Mouse (Mus musculus) lung, postnatal 36 days (tissue): ENCODE results near the gene Mpzl3.

ENCODE experiments used
- DNase-seq: peaks from one replicate; pipeline ENCODE4 v3.0.0; 2022; ENCODE audit warnings: mixed read lengths

Mpzl3 gene

DNA sequence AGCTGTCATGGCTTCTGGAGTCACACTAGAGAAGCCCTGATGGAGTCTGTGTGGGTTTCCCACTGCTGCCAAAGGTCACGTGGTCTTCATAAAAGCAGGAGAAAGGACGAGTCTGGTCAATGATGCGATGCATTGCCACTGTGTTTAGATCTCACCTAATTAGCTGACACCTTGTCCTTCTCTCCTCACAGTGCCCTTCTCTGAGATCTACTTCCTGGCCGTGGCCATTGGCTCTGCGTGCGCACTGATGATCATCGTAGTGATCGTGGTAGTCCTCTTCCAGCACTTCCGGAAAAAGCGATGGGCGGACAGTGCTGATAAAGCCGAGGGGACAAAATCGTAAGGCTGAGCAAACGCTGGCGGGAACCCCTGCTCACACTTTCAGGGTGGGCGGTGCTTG is 8.0 kb upstream of the Mpzl3 start:
- no peak for DNase-seq

DNA sequence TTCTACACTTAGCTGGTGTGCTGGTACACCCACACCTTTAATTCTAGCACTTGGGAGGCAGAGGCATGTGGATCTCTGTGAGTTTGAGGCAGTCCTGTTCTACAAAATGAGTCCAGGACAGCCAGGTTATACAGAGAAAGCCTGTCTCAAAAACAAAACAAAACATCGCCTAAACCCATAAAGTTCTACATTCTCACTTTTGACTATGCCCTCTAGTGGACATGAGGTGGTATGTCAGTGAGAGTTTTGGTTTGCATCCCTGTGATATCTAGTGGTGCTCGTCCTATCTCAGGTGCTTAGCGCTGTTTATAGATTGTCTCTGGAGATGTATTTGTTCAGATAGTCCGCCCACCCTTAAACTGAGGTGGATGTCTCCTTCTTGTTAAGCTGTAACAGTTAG is 6.5 kb upstream of the Mpzl3 start:
- DNase-seq = peak; percentile 58

DNA sequence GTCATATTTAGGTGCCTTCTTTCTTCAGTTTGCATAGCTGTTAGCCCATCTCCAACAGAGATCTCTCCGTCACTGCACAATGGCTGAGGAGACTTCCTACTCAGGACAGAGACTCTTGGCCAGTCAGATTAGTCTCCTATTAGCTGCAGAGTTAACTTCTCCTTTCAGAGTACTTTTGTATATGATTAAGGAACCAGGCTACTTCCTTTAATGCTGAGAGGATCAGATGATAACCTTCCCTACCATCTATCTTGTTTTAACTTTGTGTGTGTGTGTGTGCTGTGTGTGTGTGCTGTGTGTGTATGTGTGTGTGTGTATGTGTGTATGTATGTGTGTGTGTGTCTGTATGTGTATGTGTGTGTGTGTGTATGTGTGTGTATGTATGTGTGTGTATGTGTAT is 5.3 kb upstream of the Mpzl3 start:
- DNase-seq = no peak

DNA sequence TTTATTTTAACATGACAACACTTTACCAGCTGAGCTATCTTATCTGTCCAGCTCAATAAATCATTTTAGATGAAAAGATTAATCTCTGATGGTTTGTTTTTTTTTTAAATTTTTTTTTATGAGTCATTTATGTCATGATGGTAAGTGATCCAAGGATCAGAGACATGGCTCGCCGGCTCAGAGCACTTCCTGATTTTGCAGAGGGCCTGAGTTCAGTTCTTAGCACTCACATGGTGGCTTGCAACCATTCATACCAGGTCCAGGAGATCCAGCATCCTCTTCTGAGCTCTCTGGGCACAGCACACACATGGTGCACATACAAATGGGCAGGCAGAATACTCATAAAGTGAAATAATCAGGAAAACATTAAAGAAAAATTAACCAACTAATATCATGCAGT is 4.7 kb upstream of the Mpzl3 start:
- DNase-seq = no peak

DNA sequence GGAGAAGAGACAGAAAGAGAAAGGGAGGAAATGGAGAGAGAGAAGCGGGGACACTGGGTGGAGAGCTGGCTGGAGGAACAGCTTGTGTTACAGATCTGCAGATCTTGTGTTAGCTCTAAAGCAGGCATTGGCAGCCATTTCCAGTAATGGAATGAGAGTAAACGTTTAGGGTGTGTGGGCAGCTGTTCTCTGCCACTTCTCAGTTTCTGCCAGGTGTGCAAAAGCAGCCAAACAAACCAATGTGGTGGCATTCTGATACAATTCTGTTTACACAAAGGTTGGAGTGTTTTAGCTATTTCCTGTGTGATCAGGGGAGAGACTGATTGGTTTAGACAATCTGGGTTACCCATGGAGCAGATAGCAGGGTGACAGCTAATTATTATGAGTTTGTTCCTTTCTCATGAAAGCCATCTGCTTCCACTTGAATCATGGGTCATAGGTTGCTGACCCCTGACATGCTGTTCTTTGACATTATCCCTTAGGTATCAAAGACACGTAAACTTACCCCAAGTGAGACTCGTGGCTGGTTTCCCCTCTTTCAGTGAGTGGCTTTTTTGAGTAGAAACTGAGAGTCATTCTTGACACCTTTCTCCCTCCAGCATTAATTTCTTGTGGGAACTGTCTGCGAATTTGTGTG is 3.4 kb downstream of the Mpzl3 start:
- peak; percentile 22 for DNase-seq

GRCm38 (mm10) chr9:45060151-45060550 is 5.2 kb downstream of the Mpzl3 start:
- no peak for DNase-seq

GRCm38 (mm10) chr9:45062677-45063076 is 7.7 kb downstream of the Mpzl3 start:
- no peak for DNase-seq

DNA sequence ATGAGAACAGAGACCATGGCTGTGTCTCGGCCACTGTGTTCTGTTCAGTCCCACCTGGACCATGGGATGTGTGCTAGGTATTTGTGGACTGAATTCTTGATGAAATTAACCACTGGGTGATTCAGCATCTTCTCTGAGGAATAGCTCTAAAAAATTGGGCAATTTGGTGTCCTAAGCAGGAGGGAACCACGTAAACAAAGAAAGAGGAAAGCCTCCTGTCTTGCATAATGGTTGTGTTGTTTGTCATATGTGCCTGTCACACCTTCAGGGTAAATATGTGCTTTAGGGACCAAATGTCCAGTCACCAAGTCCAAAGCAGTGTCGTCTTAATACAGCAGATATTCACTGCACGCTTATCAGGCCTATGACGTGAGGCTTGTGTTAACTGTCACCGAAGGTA is 9.4 kb downstream of the Mpzl3 start:
- DNase-seq = no peak

DNA sequence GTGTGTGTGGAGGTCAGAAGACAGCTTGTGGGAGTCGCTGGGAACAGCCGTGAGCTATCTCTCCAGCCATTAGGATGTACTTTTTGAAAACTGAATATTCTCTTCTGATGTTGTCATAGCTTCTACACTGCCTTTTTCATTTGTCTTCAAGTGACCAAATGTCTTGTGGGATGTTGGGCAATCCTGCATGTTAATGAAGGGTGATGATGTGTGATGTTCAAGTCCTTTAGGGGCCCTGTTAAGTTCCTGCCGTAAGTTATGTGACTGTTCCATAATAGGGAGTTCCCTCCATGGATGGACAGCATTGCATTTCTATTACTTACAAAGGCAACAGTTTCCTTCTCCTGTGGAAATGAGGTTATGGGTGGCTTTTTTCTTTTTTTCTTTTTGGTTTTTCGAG is 11.7 kb downstream of the Mpzl3 start:
- DNase-seq = no peak

DNA sequence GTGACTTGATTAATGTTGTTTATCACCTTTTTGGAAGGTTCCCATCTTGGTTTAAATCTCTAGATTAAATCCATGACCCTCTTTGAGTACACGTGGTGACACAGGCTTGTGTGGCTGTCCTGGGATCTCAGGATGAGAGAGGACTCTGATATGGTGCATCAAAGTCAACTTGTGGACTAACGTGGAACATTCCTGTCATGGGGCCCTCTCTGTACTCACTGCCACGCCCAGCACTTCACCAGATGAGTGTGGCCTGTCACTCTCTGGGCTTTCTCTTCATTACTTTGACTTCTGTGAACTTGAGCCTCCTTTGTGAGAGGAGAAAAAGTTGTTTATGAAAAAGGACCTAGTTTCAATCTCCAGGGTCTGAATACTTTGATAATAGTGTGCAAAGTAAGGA is 16.8 kb downstream of the Mpzl3 start:
- no peak for DNase-seq

GRCm38 (mm10) chr9:45077859-45078258 is 22.9 kb downstream of the Mpzl3 start:
- no peak for DNase-seq

DNA sequence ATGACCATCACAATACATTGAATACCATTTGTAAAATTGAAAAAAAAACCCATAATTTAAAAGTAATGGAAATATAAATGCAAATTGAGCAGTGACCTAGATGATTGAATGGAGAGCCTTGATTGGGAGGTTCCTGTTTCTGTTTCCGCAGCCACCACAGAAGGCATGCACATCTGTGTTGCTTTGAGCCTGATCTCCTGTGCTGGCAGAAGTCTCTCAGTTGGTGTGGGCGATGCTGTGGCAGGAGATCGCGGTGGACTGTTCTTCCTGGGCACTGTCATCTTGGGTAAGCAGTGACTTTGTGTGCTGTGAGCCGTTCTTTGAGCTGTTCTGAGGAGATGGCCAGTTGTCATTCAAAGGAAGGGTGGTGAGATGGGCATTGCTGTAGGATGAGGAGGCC is 24.0 kb downstream of the Mpzl3 start, which contains the start of gene Jaml:
Gene Jaml (plus strand): TSS at position 173 of the 400 bp plus-strand sequence.
- DNase-seq = peak; percentile 23

DNA sequence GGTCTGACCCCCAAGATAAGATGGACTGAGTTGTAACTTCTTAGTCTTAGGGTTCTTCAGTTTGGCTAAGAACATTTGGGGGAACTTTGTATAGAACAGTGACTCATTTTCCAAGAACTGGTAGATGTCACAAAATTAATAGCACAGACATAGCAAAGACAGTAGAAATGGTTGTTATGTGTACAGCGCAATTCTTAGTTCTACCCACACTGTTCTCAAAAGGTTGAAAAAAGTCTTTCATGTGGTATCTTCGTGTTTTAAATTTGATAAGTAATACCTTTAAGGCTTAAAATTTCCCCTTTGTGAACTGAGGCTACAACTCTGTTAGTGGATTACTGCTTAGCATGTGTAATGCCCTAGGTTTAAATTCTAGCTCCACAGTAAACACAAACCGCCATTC is 28.1 kb downstream of the Mpzl3 start:
- DNase-seq = no peak

GRCm38 (mm10) chr9:45084556-45084955 is 29.6 kb downstream of the Mpzl3 start:
- DNase-seq = peak; percentile 11

DNA sequence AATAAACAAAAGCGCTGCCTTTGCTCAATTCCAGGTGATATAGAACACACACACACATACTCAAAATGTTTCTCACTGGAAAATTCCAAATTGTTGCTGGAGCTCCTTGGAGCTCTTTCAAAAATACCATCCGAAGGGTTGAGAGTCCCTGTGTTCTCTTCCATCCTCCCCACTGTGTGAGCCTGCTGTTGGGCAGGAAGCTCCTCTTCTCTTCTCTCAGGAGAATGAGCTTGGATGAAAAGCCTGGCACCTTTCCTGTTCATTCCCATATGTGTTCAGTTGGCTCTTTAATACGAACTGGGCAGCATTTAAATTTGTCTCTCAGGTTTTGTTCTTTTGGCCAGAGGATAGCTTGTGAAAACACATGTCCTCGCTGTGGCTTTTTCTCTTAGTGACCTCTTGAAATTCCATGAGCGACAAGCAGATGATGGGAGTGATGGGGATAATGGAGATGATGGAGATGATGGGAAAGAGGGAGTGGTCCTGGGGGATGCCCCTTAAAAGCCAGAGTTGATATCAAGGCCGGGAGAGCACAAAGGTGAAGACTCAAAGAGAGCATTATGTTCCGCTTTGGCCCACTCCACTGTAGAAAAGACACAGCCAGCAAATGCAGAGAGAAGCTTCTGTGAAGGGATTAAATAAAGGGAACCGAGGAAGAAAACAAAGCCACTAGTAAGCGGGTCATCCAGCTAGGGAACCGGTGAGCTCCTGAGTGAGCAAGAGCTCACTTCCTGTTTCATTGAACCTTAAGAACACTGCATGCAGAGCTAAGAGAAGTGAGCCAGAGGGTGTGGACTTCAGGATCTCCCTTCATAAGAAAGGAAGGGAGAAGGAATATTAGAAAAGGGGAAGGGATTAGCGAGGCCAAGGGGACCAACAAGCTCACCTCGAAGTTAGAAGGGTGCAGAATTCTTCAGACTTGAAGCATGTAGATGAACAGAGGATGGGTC is 31.0 kb downstream of the Mpzl3 start:
- no peak for DNase-seq

DNA sequence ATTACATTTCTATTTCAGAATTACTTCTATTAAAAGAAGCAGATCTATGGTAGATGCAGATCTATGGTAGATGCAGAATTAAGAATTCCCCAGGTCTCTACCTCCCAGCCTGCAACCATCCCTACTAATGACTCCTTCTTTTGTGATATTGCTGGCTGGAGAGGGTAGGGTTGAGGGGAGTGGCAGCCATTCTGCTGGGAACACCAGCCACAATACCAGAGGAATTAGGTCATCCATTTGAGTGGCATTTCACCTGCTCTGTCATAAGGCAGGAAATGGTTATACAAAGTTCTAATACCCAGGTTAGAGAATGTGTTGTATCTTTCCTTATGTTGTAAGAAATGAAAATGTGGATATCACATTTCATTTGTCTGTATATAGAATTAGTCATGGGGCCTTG is 33.1 kb downstream of the Mpzl3 start:
- DNase-seq = no peak

DNA sequence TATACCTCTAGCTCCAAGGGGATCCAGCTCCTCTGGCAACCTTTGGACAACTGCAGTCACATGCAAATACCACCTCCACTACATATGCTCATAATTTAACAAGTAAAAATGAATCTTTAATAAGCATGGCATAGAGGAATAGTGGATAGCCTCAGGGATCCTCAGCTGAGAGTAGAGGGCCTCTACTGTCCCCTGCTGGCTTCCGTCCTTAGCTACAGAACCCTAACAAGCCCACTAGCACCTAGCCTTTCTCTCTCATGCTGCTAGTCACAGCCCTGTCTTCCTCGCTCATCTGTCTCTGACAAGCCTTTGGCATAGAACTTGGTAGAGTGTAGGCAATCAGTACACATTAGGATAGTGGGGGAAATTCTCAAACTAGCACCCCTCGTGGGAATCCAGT is 35.8 kb downstream of the Mpzl3 start:
- DNase-seq = no peak

- DNase-seq = peak; percentile 37
Observed at GRCm38 (mm10) chr9:45092641-45093040, 37.7 kb downstream of the Mpzl3 start.

DNA sequence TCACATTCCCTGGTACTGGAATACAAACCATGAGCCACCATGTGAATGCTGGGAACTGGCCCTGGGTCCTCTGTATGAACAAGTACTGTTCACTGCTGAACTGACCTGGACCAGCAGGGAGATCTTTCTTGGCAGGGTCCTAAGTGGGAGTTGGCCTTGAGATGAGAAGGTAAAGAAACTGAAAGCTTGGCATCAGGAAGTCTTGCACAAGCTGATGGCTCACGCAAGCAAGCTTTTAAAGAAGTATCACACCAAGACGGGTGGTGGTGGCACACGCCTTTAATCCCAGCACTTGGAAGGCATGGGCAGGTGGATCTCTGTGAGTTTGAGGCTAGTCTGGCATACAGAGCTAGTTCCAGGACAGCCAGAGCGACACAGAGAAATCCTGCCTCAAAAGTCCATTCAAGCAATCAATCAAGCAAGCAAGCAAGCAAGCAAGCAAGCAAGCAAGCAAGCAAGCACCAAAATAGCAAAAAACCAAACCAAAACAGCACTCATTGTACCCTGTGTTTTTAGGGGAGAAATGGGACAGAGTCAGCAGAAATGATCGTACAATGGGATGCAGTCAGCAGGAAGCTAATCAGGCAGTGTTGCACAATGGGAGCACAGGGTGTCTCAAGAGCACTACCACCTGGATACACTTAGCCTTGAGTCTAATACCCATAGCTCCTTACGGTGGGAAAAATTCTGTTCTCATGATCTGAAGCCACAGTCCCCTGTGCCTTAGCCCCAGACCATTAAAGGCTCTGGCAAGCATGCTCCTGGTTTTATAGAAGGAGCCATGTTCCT is 40.4 kb downstream of the Mpzl3 start:
- peak; percentile 74 for DNase-seq

- DNase-seq = no peak
Observed at GRCm38 (mm10) chr9:45097877-45098276, 42.9 kb downstream of the Mpzl3 start.

DNA sequence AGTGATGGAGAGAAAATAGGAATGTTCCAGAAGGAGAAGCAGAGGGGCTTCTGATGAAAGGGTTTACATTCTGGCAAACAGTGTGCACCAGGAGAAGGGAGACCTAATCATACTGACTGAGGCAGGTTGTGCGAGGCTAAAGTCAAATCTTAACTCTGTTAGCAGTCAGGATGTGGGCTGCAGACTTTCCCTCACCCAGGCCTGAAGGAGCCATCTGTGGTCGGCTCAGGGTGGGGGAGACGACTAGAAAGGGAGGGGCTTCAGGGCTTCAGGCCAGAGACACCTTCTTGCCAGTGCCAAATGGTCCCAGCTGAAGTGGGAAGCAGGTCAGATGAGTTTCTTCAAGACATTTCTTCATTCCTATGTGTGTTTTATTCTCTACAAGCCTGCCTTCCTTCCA is 43.4 kb downstream of the Mpzl3 start:
- DNase-seq = no peak

GRCm38 (mm10) chr9:45102528-45102927 is 47.5 kb downstream of the Mpzl3 start:
- DNase-seq = no peak

DNA sequence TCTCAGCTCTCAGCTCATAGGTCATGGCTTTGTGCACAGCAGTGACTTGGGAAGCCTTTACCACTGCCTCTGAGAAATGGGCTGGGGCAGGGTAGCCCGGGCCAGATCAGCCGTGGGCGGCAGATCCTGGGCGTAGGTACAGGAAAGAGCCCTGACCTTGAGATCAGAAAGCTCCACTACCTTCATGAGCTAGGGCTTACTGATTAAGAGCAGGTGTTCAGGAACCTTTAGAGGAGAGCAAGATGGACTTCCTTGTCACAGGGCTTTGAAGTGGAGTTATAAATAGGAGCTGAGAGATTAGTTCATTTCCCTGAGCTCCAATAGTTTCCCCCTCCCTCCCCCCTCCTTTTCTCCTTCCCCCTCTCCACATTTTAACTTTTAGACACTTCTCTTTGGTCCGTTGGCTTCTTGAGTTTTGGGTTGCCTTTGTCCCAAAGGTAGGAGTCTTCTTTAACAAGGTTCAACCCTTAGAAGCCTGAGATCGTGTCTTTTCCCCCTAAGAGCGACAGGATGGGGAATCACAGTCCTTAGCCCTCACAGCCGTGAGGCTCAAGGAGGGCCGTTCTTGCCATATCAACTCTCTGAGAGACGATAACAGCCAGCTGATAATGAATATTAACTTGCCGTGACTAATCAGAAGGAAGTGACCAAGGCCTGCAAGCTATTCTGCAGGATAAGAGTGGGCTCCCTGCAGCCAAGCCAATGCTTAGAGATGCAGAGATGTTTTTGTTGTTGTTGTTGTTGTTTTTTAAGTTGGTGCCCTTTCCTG is 48.4 kb downstream of the Mpzl3 start:
- no peak for DNase-seq
